Mouse (Mus musculus) testis, postnatal 10 days (tissue): ENCODE measurements around the gene Vamp4.
A peak's percentile ranks its signal among the peaks of the same experiment; 100 is the strongest.

Experiments used
- DNase-seq: peaks from one replicate; pipeline ENCODE4 v3.0.0; 2021; ENCODE audit warnings: low spot score

The Vamp4 gene

DNA sequence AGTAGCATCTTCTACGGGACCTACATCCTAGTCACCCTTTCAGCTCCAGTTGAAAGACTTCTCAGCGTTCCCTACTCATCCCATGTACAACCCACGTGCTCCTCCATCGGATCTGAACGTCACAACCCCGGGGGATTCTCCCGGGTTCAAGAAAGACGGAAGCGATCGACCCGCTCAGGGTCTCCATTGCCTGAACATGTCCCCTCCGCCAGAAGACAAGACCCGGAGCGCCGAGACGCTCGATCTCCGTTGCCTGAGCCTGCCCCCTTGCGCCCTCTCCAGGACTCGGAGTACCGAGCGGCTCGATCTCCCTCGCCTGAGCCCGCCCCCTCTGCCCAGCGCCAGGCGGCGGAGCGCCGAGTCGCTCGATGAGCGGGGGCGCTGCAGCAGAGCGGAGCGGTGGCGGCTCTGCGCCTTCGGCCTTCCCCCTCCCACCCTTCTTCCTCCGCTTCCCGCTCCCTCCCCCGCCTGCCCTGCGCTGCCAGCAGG is at the start of gene Vamp4:
TSS of gene Vamp4 (plus strand) at position 256 of the 489 bp plus-strand sequence.
- peak; percentile 96 for DNase-seq

DNA sequence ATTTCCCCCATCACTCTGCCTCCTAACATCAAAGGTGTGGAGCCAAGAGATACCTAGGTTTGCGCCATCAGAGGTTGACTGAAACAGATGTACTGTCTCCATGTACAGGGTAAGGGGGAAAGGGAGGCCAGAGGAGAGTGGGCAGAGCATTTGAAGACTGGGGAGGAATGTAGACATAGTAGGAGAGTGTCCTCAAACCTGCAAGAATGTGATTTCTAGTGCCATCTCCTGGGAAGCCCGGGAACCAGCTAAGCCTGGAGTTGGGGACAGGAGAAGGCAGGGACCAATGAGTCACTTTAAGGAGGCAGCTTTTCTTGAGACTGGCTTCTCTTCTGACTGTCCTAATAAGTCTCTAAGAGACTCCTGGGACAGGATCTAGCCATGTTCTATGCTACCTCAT is 40.7 kb upstream of the Vamp4 start:
- no peak for DNase-seq

DNA sequence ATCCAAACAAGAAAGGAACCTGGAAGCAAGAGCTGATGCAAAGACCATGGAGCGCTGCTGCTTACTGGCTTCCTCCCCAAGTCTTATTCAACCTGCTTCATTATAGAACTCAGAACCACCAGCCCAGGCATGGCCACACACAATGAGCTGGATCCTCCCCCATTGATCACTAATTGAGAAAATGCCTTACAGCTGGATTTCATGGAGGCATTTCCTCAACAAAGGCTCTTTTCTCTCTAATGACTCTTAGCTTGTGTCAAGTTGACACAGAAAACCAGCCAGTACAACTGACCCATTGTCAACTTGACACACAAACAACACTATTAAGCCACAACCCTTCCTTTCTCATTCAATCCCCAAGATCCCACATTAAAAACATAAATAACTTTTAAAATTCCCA is 39.6 kb upstream of the Vamp4 start:
- DNase-seq: no peak

DNA sequence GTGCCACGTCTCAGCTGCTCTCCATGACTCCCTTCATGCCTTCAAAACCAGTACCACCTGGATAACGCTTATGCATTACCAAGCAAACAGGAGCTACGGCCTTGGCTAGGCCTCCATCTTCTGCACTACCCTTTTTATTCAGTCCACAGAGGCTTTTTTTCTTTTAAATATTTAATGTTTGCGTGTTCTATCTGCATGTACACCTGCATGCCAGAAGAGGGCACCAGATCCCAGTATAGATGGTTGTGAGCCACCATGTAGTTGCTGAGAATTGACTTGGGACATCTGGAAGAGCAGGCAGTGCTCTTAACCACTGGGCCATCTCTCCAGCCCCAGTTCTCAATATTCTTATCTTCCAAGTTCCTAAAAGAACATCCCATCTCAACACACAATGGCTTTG is 38.7 kb upstream of the Vamp4 start:
- DNase-seq: no peak

DNA sequence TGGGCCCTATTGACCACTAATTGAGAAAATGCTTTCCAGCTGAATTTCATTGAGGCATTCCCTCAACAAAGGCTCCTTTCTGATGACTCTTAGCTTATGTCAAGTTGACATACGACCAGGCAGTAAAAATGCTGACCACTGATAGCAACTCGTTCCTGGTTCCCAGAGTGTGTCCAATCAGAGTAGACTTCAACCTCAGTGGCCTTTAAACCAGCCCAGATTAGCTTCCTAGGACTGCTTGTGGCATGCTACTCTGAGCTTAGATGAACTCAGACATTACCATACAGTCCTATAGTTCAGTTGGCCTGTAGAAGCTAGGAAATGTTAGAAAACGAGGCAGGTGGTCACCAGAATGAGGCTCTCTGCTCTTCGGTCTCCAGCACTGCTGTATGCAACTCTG is 38.0 kb upstream of the Vamp4 start:
- no peak for DNase-seq

DNA sequence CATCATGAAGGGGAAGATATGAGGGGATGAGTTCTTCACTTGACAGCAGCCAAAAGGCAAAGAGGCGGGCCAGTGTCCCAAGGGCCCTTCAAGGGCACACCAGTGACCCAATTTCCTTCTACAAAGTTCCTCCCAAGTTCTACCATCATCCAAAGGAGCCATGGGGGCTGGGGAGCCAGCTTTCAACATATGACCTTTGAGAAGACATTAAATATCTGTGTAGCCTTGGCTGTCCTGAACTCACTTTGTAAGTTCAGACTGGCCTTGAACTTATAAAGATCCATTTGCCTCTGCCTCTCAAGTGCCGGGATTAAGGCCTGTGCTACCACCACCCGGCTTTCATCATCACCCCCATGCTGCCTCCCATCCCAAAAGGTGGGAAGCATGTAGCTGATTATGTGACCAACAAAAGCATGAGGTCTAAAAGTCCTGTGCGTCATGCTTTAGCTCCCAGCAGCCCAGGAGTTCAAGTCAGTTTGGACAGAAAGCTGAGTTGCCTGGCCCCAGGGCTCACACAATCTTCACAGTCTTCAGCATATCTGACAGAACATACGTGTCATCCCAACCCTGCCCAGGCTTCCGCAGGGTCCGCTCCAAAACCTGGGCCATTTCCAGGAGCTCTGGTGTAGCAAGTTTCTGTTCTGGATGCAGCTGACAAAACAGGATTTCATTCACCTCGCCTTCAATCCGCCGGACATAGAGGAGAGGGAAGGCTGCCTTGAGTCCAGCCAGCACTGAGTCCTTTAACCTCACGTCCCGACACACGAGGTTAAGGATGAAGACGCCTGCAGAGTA is 36.4 kb upstream of the Vamp4 start:
- DNase-seq: no peak

DNA sequence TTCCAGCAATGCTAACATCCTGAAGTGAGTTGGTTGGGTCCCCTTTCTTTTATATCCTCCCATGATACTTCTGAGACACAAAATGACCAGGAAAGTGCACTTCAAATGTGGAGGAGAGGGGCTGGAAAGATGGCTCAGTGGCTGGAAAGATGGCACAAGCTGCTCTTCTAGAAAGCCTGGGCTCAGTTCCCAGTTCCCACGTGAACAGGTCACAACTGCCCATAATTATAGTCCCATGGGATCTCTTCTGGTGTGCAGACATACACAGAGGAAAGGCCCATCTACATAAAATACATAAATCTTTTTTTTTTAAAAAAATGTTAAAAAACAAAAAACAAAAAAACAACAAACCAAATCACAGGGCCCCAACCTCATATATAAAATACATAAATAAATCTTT is 27.1 kb upstream of the Vamp4 start:
- DNase-seq: no peak

DNA sequence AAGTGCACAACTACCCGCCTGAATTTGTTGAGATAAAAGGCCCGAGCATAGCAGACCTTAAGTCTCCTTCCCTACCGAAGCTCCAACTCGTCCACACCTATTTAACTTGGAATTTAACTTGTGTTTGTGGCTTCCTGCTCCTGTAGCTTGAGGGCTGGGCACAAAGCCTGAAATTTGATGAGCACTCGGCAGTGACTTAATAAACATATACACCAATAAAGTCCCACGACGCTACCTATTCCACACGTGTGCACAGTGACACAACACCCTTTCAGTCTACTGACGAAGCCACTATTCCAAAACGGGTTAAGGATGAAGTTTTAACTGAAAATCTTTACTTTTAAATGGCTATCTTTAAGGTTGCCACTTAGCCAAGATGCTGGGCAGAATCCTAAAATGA is 22.7 kb upstream of the Vamp4 start:
- DNase-seq: no peak

DNA sequence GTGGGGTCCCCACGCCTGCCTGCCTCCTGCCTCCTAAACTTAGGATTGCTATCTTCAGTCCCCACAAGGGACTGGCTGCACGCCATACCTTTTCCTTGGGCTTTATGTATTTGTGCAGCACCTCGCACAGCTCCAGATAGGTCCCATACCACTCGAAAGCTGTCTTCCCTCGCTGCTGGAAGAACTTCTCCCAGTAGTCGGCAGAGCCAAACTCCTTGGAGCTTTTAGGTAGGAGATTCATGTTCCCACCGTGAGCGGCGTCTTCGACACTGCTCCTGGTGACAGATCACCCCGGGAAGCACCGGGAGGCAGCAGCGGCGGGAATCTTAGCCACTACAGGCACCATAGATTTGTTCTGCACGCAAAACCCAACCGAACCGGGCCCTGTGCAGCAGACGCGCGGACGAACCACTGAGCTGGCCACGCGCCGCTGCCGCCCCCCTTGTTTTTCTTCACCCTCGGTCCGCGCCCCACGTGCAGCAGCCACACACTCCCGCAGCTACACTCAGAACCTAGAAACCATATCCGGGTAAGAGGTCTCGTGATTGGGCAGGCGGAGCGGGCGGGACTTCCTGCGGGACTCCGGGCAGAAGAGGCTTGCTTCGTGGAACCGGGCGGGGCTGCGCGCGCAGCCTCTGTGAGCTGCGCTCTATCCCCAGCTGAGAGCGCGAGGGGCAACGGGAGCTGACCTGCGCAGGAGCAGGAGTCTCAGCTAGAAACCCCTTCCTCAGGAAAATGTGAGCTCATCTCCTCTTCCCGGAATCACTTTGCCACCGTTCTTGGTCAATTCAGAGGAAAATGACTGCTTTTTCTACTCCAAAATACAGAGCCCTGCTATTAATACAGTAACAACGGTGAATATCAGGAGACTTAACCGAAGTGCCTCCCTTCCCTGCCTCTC is 22.0 kb upstream of the Vamp4 start, which contains the start of gene Mettl13:
TSS of gene Mettl13 (minus strand) at position 536 of the 901 bp plus-strand sequence.
- peak; percentile 87 for DNase-seq

DNA sequence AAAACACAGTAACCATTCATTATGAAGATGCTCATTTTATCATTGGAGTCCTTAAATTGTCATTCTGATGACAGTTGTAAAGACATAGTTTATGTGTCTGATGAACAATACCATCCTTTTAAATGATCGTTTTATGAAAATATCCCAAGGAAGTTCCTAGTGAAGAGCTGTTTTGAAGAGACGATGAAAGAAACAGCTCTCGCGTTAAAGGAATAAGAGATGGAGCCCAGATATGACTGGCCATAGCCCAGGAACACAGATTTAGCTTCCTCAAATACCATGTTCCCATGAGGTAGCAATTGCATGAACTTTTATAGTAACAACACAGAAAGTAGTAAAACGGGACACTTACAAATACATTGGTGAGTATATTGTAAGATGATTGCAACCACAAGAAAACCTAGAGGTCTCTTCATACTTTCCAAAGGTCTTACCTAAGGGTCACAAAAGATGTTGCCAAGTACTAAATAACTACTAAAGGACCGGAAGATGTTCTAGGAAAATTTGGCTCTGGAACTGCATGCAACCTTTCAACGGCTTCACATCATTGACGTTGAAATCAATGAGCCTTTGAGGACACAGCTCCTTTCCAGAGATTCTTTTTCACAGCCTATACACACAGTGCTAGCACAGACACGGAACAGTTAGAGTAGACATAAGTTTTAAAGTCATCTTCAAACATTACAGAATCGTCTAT is 21.2 kb upstream of the Vamp4 start:
- DNase-seq: no peak

DNA sequence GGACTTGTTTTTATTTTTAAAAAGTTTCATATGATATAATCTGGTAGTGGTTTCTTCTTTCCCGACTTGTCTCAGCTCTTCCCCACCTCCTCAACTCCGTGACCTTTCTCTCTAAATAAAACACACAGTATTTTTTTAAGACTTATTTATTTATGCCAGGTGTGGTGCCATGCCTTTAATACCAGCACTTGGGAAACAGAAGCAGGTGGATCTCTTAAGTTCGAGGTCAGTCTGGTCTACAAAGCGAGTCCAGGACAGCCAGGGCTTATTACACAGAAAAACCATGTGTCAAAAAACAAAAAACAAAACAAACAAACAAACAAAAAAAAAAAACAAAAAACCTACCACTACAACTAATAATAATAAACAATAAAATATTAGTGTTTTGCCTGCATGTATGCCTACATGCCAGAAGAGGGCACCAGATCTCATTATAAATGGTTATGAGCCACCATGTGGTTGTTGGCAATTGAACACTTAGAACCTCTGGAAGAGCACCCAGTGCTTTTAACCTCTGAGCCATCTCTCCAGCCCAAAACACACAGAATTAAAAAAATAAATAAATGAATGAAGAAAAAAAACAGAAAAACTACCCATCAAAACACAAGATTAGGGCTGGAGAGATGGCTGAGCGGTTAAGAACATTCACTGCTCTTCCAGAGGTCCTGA is 20.6 kb upstream of the Vamp4 start:
- no peak for DNase-seq

DNA sequence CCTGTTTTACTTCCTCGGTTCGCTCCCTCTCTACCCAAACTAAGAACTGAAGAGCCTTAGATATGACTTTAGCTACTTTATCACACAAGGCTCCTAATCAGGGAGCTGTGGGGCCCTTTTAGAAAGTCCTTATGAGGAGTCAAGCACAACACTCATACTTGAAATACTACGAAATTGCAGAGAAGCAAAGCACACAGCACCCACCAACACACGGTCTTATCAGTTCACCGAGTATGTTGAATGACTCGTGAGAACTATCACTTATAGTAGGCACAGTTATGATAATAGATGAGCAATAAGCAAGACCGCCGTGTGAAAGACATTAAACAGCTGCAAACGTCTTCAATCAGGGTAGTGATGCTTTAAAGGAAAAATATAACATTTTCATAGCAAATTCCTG is 17.4 kb upstream of the Vamp4 start:
- no peak for DNase-seq

DNA sequence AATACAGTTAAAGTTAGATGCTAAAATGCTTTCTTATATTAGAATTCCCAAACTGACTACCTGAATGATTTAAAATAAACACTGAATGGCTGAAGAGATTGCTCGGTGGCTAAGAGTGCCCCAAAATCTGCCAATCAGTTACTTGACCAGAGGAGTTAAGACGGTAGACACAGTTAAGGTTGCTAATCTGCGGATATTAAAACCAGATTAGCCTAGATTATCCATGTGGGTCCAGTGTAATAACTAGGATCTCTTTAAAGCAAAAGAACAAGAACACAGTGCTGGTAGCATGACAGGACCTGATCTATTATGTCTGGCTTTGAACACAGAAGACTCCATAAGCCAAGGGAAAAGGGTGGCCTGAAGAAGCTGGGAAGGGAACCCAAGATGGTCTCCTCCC is 16.1 kb upstream of the Vamp4 start:
- DNase-seq: no peak

DNA sequence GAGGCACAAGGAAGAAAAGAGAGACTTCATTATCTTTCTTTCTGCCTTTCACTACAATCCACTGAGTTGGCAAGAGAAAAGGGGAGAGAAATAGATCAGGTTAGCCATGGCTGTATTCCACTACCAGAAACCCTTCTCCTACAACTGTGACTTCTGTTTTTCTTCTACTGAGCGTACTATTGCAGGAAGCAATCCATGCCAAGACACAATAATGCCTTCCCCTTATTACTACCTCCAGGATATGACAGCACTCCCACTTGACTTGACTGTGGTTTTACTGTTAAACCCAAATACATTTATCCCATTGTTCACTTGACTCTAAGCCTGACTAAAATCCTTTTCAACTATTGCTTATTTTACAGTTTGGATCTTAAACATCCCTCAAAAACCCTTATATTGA is 7.1 kb upstream of the Vamp4 start:
- DNase-seq: no peak

DNA sequence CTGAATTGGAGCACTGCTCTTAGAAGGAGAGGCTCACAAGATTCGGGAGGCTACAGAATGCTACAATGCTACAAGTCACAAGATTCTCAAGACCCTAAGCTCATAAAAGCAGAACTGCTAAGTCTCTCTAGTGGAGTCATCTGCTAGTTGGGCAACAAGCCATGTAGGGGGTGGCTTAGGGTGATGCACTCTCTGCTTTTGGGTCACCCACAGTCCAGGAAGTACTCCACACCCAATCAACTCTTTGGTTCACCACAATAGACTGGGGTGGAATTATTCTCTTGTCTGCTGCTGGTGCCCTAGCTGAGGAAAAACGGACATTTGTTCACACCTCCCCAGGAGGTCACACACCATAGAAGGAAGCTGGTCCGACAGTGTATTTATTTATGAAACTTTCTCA is 5.3 kb upstream of the Vamp4 start:
- DNase-seq: no peak

DNA sequence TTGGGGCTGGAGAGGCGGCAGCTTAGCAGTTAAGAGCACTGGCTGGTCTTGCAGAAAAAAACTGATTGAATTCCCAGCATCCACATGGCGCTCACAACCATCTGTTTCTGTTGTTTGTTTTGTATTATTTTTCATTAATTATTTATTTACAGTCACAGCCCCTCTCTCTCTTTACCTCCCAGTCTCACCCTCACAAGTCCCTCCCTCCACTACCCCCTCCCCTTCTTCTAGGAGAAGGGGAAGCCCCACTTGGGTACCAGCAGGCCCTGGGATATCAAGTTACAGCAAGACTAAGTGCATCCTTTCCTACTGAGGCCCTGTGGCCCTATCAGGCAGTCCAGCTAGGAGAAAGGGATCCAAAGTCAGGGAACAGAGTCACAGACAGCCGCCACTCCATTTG is 3.0 kb upstream of the Vamp4 start:
- DNase-seq: no peak

DNA sequence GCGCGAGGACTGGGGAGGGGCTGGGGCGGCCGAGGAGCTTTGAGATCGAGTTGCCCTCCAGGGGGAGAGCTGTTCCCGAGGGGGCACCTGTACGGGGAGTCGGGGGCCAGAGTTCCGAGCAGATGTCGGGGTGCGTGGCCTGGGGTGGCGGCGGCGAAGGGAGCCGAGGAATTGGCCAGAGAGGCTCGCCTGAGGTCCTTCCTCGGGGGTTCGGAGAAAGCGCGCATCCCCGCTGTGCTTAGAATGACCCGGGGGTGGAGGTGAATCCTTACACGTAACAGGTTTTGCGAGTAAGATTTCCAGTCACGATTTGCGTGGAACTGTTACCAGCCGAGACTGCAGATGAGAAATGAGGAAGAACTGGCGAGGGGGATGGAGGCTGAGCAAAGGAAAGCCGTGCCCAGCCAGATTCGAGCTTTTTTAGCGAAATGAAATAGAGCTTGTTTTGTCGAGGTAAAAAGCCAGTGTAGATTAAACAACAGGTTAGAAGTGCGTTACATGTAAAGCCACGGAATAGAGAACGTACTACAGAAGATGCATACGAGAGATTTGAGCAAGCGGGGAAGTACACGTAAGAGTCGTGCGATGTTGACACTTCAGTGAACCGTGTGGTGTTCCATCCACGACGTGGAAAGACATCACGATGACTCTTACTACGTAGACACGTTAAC is 751 bp downstream of the Vamp4 start:
- no peak for DNase-seq

DNA sequence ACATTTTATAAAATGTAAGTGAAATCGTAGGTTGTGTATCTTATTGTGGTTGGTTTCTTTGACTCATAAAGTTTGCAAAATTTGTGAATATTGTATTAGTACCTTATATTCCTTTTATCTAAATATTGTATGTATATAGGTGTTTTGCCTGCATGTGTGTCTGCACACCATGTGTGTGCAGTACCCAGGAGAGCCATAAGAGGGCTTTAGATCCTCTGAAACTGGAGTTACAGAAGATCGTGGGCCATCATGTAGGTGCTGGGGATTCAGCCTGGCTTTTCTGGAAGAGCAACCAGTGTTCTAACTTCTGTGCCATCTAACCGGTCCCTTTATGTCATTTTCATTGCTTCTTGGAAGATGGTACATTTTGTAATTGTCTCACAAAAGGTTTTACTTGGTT is 4.8 kb downstream of the Vamp4 start:
- DNase-seq: no peak

DNA sequence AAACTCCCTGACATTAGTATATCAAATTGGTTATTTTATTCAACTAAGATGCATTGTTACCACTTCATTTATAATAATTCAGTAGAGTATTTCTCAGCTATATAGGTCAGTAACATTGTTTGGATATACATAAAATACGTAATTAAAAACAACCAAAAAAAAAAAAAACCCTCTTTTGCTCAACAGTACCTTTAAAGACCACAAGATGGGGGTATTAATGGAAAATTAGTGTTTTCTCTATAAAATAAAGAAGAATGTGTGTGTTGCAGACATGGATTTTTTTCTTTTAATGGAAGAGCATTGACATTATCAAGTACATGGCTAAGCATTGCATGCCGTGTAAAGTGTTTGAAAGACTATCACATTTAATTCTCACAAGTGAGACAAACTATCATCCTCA is 12.6 kb downstream of the Vamp4 start:
- DNase-seq: no peak

DNA sequence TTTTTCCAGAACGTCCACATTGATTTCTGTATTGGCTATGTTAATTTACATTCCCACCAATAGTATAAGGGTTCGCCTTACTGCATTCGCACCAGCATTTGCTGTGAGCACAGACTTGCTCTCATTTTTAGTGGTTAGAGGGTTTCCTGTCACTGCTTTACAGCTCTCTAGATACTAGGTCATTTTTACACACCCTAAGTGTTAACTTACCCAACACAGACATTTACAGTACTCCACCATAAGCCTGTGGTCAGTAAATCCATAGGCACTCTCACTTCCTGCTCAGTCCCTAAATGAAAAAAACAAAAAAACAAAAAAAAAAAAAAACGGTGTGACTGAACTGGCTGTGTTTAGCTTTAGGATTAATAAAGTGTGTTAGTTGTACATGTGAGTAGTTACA is 16.0 kb downstream of the Vamp4 start:
- DNase-seq: no peak

DNA sequence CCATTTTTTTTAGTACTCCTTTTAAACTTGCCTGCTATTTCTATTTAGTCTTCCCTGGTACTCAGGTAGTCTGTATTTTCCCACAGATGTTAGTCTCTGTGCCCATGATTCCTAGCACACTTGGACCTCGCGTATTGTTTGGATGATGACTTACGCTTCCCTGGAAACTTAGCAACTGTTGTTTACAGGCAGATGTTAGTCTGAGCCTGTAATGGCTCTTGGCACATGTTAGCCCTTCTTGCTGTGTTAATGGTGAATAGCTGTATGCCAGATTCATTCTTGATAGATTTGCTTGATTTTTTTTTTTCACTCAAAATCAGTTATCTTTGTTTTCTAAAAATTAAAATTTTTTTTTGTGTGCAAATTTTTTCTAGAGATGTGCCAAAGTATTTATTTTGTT is 18.3 kb downstream of the Vamp4 start:
- no peak for DNase-seq
